Mouse (Mus musculus) cerebellum, adult 11-12 months (tissue): Measurements from ENCODE around the gene Gpr160.
"Not testable (repeated sequence)": the region's sequence is repeated elsewhere in the genome, so short reads cannot be mapped to it uniquely, and the experiment has no call there.

Source experiments
- DNase-seq: peaks from one replicate; pipeline ENCODE4 v3.0.0; 2022

Gene Gpr160

DNA sequence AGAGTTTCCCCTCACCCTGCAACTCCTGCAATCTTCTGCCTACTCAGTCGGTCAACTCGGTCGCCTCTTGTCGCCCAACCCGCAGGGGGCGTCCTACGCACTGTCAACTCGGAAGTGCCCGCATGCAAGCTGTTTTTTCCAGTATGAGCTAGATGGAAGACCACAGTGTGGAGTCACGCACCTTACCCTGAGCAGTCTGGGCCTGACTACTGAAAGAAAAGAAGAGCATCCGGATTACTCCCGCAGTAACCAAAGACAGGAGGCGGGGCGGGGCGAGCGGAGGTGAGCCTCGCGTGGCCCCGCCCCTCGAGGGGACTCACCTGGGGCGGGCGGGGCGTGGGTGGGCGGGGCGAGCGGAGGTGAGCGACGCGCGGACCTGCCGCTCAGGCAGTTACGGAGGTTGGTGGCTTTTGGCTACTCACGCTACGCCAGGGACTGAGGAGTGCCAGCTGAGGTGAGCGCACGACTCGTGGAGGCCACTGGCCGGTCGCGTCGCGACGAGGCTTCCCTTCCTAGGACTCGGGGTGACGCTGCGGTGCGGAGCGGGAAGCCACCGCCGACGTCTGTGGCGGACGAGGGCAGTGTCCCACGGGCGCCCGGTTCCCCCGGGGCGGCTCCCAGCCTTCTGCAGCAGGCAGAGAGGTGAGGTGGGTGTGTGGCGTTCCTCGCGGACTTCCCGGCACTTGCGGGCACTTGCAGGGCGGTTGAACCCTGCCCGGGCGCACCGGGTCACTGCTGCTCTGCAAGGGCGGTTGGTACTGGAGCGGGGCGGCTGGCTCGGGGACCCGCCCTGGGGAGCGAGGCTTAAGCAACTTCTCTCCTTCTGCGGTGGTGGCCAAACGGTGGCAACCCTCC lies at the start of gene Gpr160:
Gpr160 (plus strand) TSS at position 347 of the 855 bp plus-strand sequence.
- peak; percentile 25 for DNase-seq

DNA sequence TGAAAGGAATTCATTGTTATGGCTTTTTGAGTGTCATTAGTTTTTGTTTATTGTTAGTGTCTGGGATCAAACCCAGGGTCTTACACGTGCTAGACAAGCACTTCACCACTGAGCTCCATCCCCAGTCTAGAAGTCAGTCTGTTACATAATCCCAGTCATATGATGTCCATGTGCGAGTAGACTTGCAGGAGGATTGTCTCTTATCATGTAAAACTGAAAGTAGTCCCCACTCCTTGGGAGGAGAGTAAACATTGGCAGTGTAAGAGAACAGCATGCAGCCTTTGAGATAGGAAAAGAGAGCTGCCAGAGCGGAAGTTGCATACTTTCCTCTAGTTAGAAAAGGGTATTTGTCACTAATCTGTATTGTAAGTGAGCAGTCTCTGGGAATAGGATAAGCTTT lies 42.9 kb upstream of the Gpr160 start:
- DNase-seq: no peak

GRCm38 (mm10) chr3:30818630-30819125 lies 37.1 kb upstream of the Gpr160 start:
- DNase-seq: no peak

GRCm38 (mm10) chr3:30822163-30822562 lies 33.6 kb upstream of the Gpr160 start:
- no peak for DNase-seq

- DNase-seq: no peak
These were observed 29.7 kb upstream of the Gpr160 start for GRCm38 (mm10) chr3:30826069-30826468.

DNA sequence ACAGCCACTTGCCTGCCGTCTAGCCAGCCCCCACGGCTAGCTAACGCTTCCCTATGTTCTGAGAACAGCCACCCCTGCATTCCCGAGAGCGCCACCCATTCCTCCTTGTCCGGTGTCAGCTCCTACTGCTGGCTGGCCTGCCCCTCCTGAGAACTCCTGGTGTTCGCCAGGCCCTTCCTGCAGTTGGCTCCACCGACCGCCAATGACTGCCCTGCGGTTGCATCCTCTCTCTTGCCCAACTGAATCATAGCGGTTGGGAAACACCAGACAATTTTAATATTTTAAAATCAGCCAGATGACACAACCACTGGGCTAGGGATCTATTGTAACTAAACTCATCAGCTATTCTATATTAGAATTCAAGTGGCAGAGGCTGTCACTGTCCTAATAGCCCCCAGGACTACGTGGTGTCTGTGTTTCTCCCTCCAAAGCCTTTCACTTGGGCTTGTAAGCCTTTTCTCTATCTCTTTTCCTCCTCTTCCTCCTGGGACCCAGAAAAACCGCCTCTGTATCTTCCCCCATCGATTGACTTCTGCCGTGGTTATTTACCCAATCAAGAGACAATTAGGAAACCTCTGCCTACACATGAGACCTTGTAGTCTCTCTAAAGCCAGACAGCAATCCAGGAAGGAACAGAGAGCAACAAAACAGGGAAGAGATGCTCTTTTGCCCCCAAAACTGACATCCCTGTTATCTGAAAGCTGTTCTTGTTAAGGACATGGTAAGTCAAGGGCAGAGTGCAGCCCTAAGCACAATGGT lies 23.7 kb upstream of the Gpr160 start:
- DNase-seq: no peak

GRCm38 (mm10) chr3:30833254-30833653 lies 22.5 kb upstream of the Gpr160 start:
- no peak for DNase-seq

DNA sequence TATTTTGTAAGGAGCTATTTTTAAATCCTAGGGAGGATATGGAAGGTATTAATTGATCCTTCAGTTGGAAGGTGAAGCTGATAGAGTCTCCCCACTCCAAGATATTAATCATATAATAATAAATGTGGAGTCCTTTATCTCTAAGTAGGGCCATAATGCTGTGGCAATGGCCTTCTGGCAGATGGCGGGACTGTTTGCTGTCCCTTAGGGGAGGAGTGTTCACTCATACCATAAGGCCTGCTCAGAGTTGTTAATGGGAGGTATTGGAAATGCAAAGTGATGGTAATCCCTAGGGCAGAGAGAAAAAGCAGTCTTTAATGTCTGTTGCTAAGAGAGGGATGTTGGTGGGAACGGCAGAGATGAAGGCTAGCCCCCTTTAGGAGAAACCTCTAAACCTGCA lies 10.0 kb upstream of the Gpr160 start:
- no peak for DNase-seq

DNA sequence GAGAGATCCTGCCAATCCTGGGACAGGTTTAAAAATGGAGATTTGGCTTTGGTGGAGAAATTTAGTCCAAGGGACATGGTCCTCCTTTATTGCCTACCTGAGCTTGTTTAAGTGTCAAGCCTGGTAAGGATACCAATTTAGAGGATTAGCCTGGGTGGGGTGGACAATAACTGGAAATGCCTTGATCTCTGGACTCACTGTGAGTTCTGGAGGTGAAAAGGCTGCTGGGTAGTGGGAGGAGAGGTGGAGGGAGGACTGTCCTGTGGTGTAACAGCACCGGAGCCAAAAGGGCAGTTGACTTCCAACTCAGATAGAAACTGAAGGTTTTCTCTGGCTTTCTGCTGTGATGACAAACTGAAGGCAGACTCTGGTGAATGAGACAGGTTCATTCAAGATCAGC lies 8.3 kb upstream of the Gpr160 start:
- DNase-seq: no peak

- no peak for DNase-seq
These were observed 4.3 kb upstream of the Gpr160 start for GRCm38 (mm10) chr3:30851422-30851821.

DNA sequence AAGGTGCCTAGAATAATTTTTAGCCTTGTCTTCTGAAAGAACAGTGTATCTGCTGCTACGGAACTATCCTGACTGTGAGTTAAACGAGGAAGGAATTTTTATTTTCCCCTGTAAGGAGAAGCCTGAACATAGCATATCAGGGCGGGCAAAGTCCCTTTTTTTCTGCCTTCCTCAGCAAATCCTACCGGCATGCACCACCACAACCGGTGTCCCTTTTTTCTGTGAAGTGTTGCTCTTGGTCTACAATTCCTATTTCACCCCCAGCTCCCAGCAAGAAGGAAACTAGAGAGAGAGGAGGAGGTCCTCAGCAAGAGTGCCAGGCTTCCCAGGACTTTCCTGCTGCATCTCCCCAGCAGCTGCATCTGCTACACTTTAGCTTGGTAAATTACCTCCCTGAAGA lies 2.2 kb upstream of the Gpr160 start:
- DNase-seq: no peak

- DNase-seq: not testable (repeated sequence)
These were observed 3.8 kb downstream of the Gpr160 start for GRCm38 (mm10) chr3:30859599-30859998.

GRCm38 (mm10) chr3:30860705-30861104 lies 5.0 kb downstream of the Gpr160 start:
- DNase-seq: no peak

DNA sequence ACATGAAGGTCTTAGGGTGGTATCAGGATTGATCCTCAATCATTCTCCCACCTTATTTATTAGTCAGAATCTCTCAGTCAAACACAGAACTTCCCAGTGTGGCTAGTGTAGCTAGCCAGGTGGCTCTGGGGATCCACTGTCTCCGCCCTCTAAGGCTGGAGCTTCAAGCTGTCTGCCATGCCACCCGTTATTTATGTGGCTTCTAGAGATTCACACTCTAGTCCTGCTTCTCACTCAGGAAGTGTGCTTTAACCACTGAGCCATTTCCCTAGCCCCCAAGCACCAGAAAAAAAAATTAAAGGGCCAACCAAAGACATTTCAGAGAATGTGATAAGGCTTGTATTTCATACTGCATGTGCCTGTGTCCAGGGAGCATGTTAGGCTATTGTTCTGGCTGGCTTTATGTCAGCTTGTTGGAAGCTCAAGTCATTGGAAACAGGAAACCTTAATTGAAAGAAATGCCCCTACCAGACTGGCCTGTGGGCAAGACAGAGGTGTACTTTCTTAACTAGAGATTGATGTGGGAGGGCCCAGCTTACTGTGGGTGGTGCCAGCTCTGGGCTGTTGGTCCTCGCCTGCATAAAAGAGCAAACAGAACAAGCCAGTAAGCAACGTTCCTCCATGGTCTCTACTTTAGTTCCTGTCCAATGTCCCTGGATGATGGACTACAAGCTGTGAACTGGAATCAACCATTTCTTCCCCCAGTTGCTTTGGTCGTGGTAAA lies 8.1 kb downstream of the Gpr160 start:
- no peak for DNase-seq

- DNase-seq: no peak
These were observed 8.9 kb downstream of the Gpr160 start for GRCm38 (mm10) chr3:30864640-30865039.

GRCm38 (mm10) chr3:30868176-30868575 lies 12.4 kb downstream of the Gpr160 start:
- DNase-seq: no peak

DNA sequence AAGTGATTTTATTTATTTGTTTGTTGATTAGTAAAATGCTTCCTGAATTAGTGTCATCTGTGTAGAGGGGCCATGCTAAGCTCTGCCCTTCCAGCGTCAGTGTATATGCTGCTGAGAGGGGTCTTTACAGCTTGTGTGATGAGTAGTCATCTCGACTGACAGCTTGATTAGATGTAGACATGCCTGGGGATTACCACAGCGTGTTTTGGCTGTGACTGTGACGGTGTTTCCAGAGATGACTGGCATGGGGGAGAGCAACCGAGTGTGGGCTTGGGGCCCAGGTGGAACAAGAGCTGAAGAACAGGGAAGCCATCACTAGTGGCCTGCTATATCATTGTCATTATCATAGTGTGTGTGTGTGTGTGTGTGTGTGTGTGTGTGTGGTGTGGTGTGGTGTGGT lies 12.9 kb downstream of the Gpr160 start:
- DNase-seq: no peak

DNA sequence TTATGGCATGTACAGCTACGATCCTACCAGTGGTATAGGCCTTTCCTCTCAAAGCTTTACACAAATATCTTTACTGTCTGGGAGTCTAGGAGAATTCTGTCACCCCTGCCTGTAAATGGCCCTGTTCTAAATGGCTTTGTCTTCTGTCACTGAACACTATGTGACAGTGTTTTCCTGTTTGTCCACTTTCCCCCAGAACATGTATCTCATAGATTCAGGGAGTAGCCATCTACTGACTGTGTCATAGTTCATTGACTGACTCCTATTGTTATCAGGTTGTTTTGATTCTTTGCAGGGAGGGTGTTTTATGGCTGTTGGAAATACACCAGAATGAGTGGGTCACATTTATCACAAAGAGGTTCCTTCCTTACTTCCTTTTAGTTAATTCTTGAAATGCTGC lies 14.2 kb downstream of the Gpr160 start:
- no peak for DNase-seq

GRCm38 (mm10) chr3:30876709-30877108 lies 21.0 kb downstream of the Gpr160 start:
- DNase-seq: no peak

DNA sequence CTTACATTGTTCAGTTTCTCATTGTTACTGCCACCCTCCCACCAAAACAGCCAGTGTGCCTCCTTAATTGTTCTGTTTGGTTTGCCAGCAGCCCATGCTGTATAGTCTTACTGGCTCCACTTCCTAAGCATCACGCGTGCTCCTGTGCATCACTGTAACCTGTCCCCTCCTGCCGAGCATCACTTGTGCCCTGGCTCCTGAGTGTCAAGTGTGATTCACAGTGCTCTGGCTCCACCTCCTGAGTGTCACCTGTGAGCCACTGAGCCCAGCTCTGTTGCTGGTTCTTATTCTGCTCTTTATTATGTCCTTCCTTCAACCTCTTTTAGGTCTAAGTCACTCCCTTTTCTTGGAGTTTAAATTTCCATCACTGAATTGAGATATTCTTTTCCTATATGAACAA lies 31.7 kb downstream of the Gpr160 start:
- no peak for DNase-seq

DNA sequence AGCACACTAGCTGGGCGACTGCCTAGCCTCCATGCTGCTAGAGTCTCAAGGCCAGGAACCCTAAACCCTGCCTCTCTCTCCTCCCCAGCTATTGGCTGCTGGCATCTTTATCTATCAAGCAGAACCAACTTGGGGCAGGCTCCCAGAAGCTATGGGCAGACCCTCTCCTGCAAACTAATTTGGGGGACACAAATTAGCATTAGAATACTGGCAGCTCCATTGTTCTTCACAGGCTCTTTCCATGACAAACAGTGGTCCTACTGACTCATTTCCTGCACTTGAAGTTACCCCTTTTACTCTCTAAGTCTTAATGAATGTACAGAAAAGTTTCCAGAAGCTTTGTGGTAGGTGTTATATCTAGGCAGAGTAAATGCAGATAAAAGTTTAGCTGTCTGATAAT lies 33.3 kb downstream of the Gpr160 start:
- DNase-seq: no peak

DNA sequence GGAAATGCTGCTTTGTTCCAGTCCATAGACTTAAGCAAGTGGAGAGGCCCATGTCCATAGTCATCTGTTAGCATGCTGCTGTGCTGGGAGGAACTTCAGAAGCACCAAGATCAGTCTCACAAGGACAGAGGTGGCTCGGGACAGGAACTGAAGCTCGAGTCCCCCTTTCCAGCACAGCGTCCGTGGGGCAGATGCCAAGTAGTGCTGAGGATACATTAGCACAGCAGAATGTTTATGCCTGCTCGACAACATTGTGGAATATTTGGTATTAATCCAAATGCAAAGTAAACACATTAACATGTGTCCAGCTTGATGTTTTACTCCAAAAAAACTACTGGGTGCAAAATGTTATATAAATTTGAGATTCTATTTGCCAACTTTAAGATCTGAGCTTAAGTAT lies 41.0 kb downstream of the Gpr160 start:
- DNase-seq: no peak

GRCm38 (mm10) chr3:30899407-30899806 lies 43.7 kb downstream of the Gpr160 start:
- DNase-seq: no peak
